Mouse (Mus musculus) heart, adult 2 months (tissue): ENCODE results near the gene Chpt1.

ENCODE experiments used
- CTCF ChIP-seq: fragments of 200-600 bp; IDR thresholded peaks from 2 replicates; pipeline ENCODE4 v1.8.1; 2022; ENCODE audit warnings: antibody characterized with exemption, mild to moderate bottlenecking, moderate library complexity
- POLR2A ChIP-seq: fragments of 200-500 bp; IDR thresholded peaks from 2 replicates; pipeline ENCODE4 v1.6.1; 2011; ENCODE audit warnings: mild to moderate bottlenecking, low read depth, low read length, control low read depth; ENCODE audit not compliant: insufficient read depth

DNA sequence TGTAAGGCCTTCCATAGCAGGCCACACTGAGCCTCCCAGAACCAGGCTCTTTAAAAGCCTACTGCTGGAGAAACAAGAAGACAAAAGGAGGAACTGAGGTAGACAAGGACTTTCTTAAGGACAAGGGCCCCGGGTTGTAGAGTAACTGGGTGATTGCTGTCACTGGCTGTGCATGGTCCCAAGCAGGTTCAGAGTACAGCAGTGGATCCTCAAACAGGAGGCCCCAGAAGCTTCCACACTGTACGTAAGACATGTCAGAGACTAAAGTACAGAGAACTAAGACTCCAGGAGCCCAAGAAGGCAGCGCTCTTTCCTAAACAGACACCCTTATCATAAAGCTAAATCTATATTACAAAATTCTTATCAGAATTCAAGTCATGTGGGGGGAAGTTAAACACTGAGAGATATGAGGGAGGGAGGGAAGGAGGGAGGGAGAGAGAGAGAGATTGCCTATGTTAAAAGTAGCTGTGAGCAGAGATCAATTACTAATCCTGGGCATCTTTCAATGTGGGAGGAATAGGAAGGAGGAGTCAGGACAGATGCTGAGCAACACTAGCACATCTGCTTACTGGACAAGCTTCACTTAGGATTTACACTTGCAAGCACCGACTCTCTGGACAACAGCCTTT lies 8.8 kb downstream of the Chpt1 start:
- TF ChIP-seq POLR2A (no peak), CTCF (no peak)
